In the genomic region with DNA sequence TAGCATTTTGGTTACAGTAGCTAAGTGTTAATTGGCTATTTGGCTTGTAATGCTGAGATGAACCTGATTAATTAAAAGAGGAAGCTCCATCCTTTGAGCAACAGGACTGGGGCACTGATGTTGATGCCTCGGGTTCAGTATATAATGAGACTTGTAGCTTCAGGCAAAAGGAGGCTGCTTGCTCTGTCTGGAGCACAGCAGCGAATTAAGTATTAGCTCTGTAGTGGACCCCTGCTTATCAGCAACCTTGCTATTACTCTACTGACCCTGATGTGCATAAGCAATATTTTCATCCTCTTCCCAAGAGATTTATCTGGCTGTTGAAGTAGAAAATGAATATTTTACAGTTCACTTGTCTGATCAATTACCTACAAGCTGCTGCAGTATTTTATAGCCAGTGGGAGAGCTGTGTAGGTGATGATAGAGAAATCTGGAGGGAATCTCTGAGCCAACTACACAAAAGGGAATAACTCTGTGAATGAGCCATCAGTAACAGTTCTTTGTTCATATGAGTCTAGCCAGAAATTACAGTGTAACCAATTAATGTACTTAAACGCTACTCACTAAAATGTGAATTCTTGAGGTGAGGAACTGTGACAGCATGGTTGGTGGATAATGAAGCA, we compare ENCODE assay signal across 18 mouse cellular contexts.
A peak's percentile ranks its signal among the peaks of the same experiment; 100 is the strongest.
DNase-seq lines count a peak whose midpoint lies in the region; ATAC-seq and TF ChIP-seq lines count a peak whose summit lies in the region.
"Had no signal": no experiment of that assay in that cellular context is flagged by ENCODE, and none has a peak within 500 bp of the region (broad histone marks: within the 10 kb centered on the region; RNA-seq: fewer than 3 reads in every experiment).

No protein-coding gene starts in this region.

- no peak overlapping the region for H3K9ac ChIP-seq in hindbrain, embryonic 11.5 days (ENCODE audit: low read depth, low read length)
- no peak overlapping the region for H3K9ac ChIP-seq in forebrain, postnatal 0 days
- no peak overlapping the region for H3K9ac ChIP-seq in midbrain, embryonic 14.5 days (replicated peaks; ENCODE audit: low read length)
- H3K9ac ChIP-seq: embryonic facial prominence, embryonic 13.5 days; kidney, embryonic 15.5 days had no signal

- no peaks in the 10 kb centered on the region for H3K27me3 ChIP-seq in hindbrain, embryonic 11.5 days (ENCODE audit: control insufficient read depth, insufficient read depth, low read length)
- no peaks in the 10 kb centered on the region for H3K27me3 ChIP-seq in hindbrain, embryonic 10.5 days (ENCODE audit: insufficient read depth, poor library complexity, severe bottlenecking)
- no peaks in the 10 kb centered on the region for H3K27me3 ChIP-seq in forebrain, postnatal 0 days (ENCODE audit: insufficient read depth, low read length)
- no peaks in the 10 kb centered on the region for H3K27me3 ChIP-seq in midbrain, embryonic 14.5 days (ENCODE audit: control insufficient read depth, insufficient read depth, low read length)
- H3K27me3 ChIP-seq: embryonic facial prominence, embryonic 13.5 days; kidney, embryonic 15.5 days had no signal

- no peak for DNase-seq in hindbrain, embryonic 11.5 days (ENCODE audit: low spot score)
- no peak for DNase-seq in hindbrain, embryonic 10.5 days (ENCODE audit: low spot score)
- peak; percentile 2 for DNase-seq in forebrain, postnatal 0 days
- peak; percentile 61 for DNase-seq in midbrain, embryonic 14.5 days
- peak; percentile 38 for DNase-seq in retina, postnatal 1 day
- no peak for DNase-seq in thymus, adult 18-20 months
- no peak for DNase-seq in gastrocnemius, adult 8-10 months (ENCODE audit: low spot score in 2 of 2)
- DNase-seq in left cerebral cortex, adult 18-20 months (ENCODE audit: low spot score in 2 of 2), result no peak
- DNase-seq: cerebellum, adult 11-12 months; gastrocnemius, postnatal 14 days; lung, adult 2 months; thymus, postnatal 14 days had no signal

- H3K9me3 ChIP-seq in hindbrain, embryonic 11.5 days (ENCODE audit: control insufficient read depth, low read length), result no peaks in the 10 kb centered on the region
- H3K9me3 ChIP-seq in hindbrain, embryonic 10.5 days, result no peaks in the 10 kb centered on the region
- no peaks in the 10 kb centered on the region for H3K9me3 ChIP-seq in forebrain, postnatal 0 days (ENCODE audit: low read length)
- H3K9me3 ChIP-seq in midbrain, embryonic 14.5 days (ENCODE audit: control insufficient read depth, low read length), result no peaks in the 10 kb centered on the region
- H3K9me3 ChIP-seq: embryonic facial prominence, embryonic 13.5 days; kidney, embryonic 15.5 days had no signal

- no peak overlapping the region for H3K27ac ChIP-seq in hindbrain, embryonic 11.5 days (ENCODE audit: low read depth, low read length)
- H3K27ac ChIP-seq in hindbrain, embryonic 10.5 days, result no peak overlapping the region
- no peak overlapping the region for H3K27ac ChIP-seq in forebrain, postnatal 0 days (ENCODE audit: low read depth, low read length)
- H3K27ac ChIP-seq in midbrain, embryonic 14.5 days (replicated peaks; ENCODE audit: low read depth, low read length), result peak overlapping the region; percentile 70
- H3K27ac ChIP-seq: embryonic facial prominence, embryonic 13.5 days; kidney, embryonic 15.5 days; layer of hippocampus, adult 2 months; macrophage had no signal

- H3K4me1 ChIP-seq in hindbrain, embryonic 11.5 days (replicated peaks; ENCODE audit: control insufficient read depth, insufficient read depth, low read length), result no peaks in the 10 kb centered on the region
- H3K4me1 ChIP-seq in hindbrain, embryonic 10.5 days (replicated peaks), result no peaks in the 10 kb centered on the region
- H3K4me1 ChIP-seq in forebrain, postnatal 0 days (ENCODE audit: insufficient read depth), result no peaks in the 10 kb centered on the region
- no peaks in the 10 kb centered on the region for H3K4me1 ChIP-seq in midbrain, embryonic 14.5 days (ENCODE audit: control insufficient read depth, insufficient read depth, low read length)
- H3K4me1 ChIP-seq: embryonic facial prominence, embryonic 13.5 days; kidney, embryonic 15.5 days had no signal

- peak; percentile 85 for ATAC-seq in hindbrain, embryonic 11.5 days (ENCODE audit: low FRiP score)
- ATAC-seq in forebrain, postnatal 0 days, result no peak
- ATAC-seq in midbrain, embryonic 14.5 days (ENCODE audit: low FRiP score, low TSS enrichment), result peak; percentile 85
- ATAC-seq: inflammation-experienced regulatory T-cells, adult 6 months; Patski had no signal

- no peak for TF ChIP-seq CTCF in forebrain, postnatal 0 days (IDR thresholded peaks at IDR 0.05; ENCODE audit: low read depth)

- no peak overlapping the region for H3K4me2 ChIP-seq in hindbrain, embryonic 11.5 days (replicated peaks; ENCODE audit: low read depth, low read length)
- H3K4me2 ChIP-seq in forebrain, postnatal 0 days (ENCODE audit: low read depth), result no peak overlapping the region
- H3K4me2 ChIP-seq in midbrain, embryonic 14.5 days (ENCODE audit: low read length), result 0 out of 2 replicates have a peak overlapping the region, but pooled peaks have one; percentile 17
- H3K4me2 ChIP-seq: embryonic facial prominence, embryonic 13.5 days; kidney, embryonic 15.5 days had no signal

- no peaks in the 10 kb centered on the region for H3K36me3 ChIP-seq in hindbrain, embryonic 11.5 days (ENCODE audit: control insufficient read depth, insufficient read depth, low read length)
- H3K36me3 ChIP-seq in hindbrain, embryonic 10.5 days, result no peaks in the 10 kb centered on the region
- no peaks in the 10 kb centered on the region for H3K36me3 ChIP-seq in forebrain, postnatal 0 days (ENCODE audit: insufficient read depth)
- H3K36me3 ChIP-seq in midbrain, embryonic 14.5 days (ENCODE audit: control insufficient read depth, insufficient read depth, low read length), result no peaks in the 10 kb centered on the region
- H3K36me3 ChIP-seq: embryonic facial prominence, embryonic 13.5 days; kidney, embryonic 15.5 days had no signal

- no peak overlapping the region for H3K4me3 ChIP-seq in hindbrain, embryonic 11.5 days (ENCODE audit: low read depth, low read length)
- no peak overlapping the region for H3K4me3 ChIP-seq in hindbrain, embryonic 10.5 days
- H3K4me3 ChIP-seq in forebrain, postnatal 0 days (ENCODE audit: low read depth, low read length), result no peak overlapping the region
- no peak overlapping the region for H3K4me3 ChIP-seq in midbrain, embryonic 14.5 days (replicated peaks; ENCODE audit: low read depth, low read length)
- H3K4me3 ChIP-seq: embryonic facial prominence, embryonic 13.5 days; kidney, embryonic 15.5 days; layer of hippocampus, adult 2 months had no signal

- 64% methylated on average over 3 of the region's 3 CpGs for WGBS in hindbrain, embryonic 11.5 days
- WGBS in hindbrain, embryonic 10.5 days, result 76% methylated on average over 3 of the region's 3 CpGs
- 39% methylated on average over 3 of the region's 3 CpGs for WGBS in forebrain, postnatal 0 days
- 41% methylated on average over 3 of the region's 3 CpGs for WGBS in midbrain, embryonic 14.5 days

Comparison
In these comparisons a context has a peak if more than half of its experiments do, and no peak if none do; other contexts are left out.
1. DNase-seq: peak in forebrain, postnatal 0 days (single experiment), midbrain, embryonic 14.5 days (single experiment) and retina, postnatal 1 day (single experiment); none in hindbrain, embryonic 11.5 days (single experiment), hindbrain, embryonic 10.5 days (single experiment), thymus, adult 18-20 months (0 of 2), gastrocnemius, adult 8-10 months (0 of 2) and left cerebral cortex, adult 18-20 months (0 of 2).